Mouse (Mus musculus) CH12.LX (cell line): ENCODE measurements around the gene Myom1. TPM values are rescaled to one million over a fixed set of nuclear protein-coding genes. Genes with fewer than 3 reads are reported as not detected.

Experiments
- DNase-seq: peaks from one replicate; pipeline ENCODE4 v3.0.0-alpha.2; 2013; ENCODE audit errors: extremely low read depth
- H3K27ac ChIP-seq: 2 replicates; pipeline ENCODE4 v1.5.1; 2012; ENCODE audit warnings: low read depth, mild to moderate bottlenecking, control low read depth, moderate library complexity; ENCODE audit not compliant: insufficient read depth
- H3K27me3 ChIP-seq: replicated peaks from 2 replicates; pipeline ENCODE3; 2012; ENCODE audit warnings: inconsistent platforms
- H3K36me3 ChIP-seq, 2 experiments: replicated peaks in 1 of 2; 2 replicates each; pipeline versions ENCODE3 to v1.6.1; 2012; ENCODE audit warnings: inconsistent platforms in 1 of 2, low read length in 1 of 2, mild to moderate bottlenecking in 1 of 2, mixed read lengths in 1 of 2, moderate library complexity in 1 of 2; ENCODE audit not compliant: control insufficient read depth in 1 of 2, insufficient read depth in 1 of 2
- H3K4me1 ChIP-seq, 2 experiments: 2 replicates each; pipeline ENCODE4 v1.6.1; 2012; ENCODE audit warnings: inconsistent platforms in 1 of 2, moderate library complexity in 1 of 2; ENCODE audit not compliant: insufficient read depth in 2 of 2, control insufficient read depth in 1 of 2
- H3K4me2 ChIP-seq: 2 replicates; pipeline ENCODE4 v1.6.1; 2012; ENCODE audit warnings: low read depth, mild to moderate bottlenecking, control low read depth; ENCODE audit not compliant: poor library complexity, insufficient read depth, severe bottlenecking
- H3K4me3 ChIP-seq, 3 experiments: fragments of 150-350 bp in 1 of 3; sonication (generic) in 1 of 3; replicated peaks in 1 of 3; 2 replicates each; pipeline versions ENCODE3 to v1.5.1; 2011 to 2012; ENCODE audit warnings: low read depth in 2 of 3, low read length in 2 of 3, mild to moderate bottlenecking in 2 of 3, moderate library complexity in 2 of 3, control low read depth in 1 of 3, improper control_type of control experiment in 1 of 3, inconsistent platforms in 1 of 3, mixed read lengths in 1 of 3; ENCODE audit not compliant: poor library complexity in 1 of 3
- H3K79me2 ChIP-seq: replicated peaks from 2 replicates; pipeline ENCODE4 v1.6.1; 2012; ENCODE audit warnings: mild to moderate bottlenecking, moderate library complexity; ENCODE audit not compliant: control insufficient read depth, poor library complexity, insufficient read depth, severe bottlenecking; ENCODE audit errors: extremely low read depth
- H3K9ac ChIP-seq: 2 replicates; pipeline ENCODE4 v1.6.1; 2012; ENCODE audit warnings: low read depth, mild to moderate bottlenecking, control low read depth, moderate library complexity; ENCODE audit not compliant: insufficient read depth
- H3K9me3 ChIP-seq: replicated peaks from 2 replicates; pipeline ENCODE3; 2012; ENCODE audit warnings: low read length, inconsistent platforms, mixed read lengths
- BHLHE40 ChIP-seq: IDR thresholded peaks from 2 replicates; pipeline ENCODE4 v1.6.1; 2011; ENCODE audit warnings: mild to moderate bottlenecking, low read depth, low read length, improper control_type of control experiment
- CHD1 ChIP-seq: IDR thresholded peaks from 2 replicates; pipeline ENCODE4 v1.6.1; 2012; ENCODE audit warnings: low read depth, low read length, improper control_type of control experiment, inconsistent platforms
- CTCF ChIP-seq, 2 experiments: IDR thresholded peaks in 1 of 2; conservative IDR thresholded peaks in 1 of 2; 2 replicates each; pipeline ENCODE4 v1.5.1; 2011 to 2012; ENCODE audit warnings: low read depth in 2 of 2, low read length in 2 of 2, improper control_type of control experiment in 1 of 2, inconsistent platforms in 1 of 2, mild to moderate bottlenecking in 1 of 2, moderate library complexity in 1 of 2
- ETS1 ChIP-seq: conservative IDR thresholded peaks from 2 replicates; pipeline ENCODE4 v1.6.1; 2012; ENCODE audit warnings: low read depth, mild to moderate bottlenecking, inconsistent platforms, low read length, improper control_type of control experiment, moderate library complexity
- JUN ChIP-seq: IDR thresholded peaks from 2 replicates; pipeline ENCODE4 v1.6.1; 2011; ENCODE audit warnings: low read depth, mild to moderate bottlenecking, low read length, improper control_type of control experiment, moderate library complexity; ENCODE audit not compliant: insufficient read depth
- KAT2A ChIP-seq: IDR thresholded peaks from 2 replicates; pipeline ENCODE4 v1.6.1; 2012; ENCODE audit warnings: low read length, improper control_type of control experiment, inconsistent platforms; ENCODE audit not compliant: insufficient replicate concordance
- MAX ChIP-seq: IDR thresholded peaks from 2 replicates; pipeline ENCODE4 v1.6.1; 2011; ENCODE audit warnings: low read length, improper control_type of control experiment
- MYC ChIP-seq: IDR thresholded peaks from 2 replicates; pipeline ENCODE4 v1.6.1; 2011; ENCODE audit warnings: low read depth, mild to moderate bottlenecking, improper control_type of control experiment, low read length
- NELFE ChIP-seq: IDR thresholded peaks from 2 replicates; pipeline ENCODE4 v1.6.1; 2011; ENCODE audit warnings: low read depth, low read length, improper control_type of control experiment
- PAX5 ChIP-seq: IDR thresholded peaks from 2 replicates; pipeline ENCODE4 v1.6.1; 2012; ENCODE audit warnings: low read length, inconsistent platforms, mixed read lengths
- POLR2AphosphoS2 ChIP-seq: IDR thresholded peaks from 2 replicates; pipeline ENCODE4 v1.6.1; 2011; ENCODE audit warnings: low read depth, low read length, improper control_type of control experiment
- RAD21 ChIP-seq: IDR thresholded peaks from 2 replicates; pipeline ENCODE4 v1.6.1; 2011; ENCODE audit warnings: low read depth, mild to moderate bottlenecking, low read length, improper control_type of control experiment, moderate library complexity
- SMC3 ChIP-seq: IDR thresholded peaks from 2 replicates; pipeline ENCODE4 v1.6.1; 2011; ENCODE audit warnings: low read depth, low read length, improper control_type of control experiment
- TBP ChIP-seq: conservative IDR thresholded peaks from 2 replicates; pipeline ENCODE4 v1.6.1; 2011; ENCODE audit warnings: low read depth, low read length, improper control_type of control experiment
- USF1 ChIP-seq: IDR thresholded peaks from 2 replicates; pipeline ENCODE4 v1.6.1; 2014; ENCODE audit warnings: low read depth, mild to moderate bottlenecking, inconsistent platforms, low read length, improper control_type of control experiment
- USF2 ChIP-seq: conservative IDR thresholded peaks from 2 replicates; pipeline ENCODE4 v1.6.1; 2011; ENCODE audit warnings: low read depth, low read length, improper control_type of control experiment
- ZC3H11A ChIP-seq: IDR thresholded peaks from 2 replicates; pipeline ENCODE4 v1.6.1; 2012; ENCODE audit warnings: low read depth, mild to moderate bottlenecking, inconsistent platforms, low read length, improper control_type of control experiment
- ZKSCAN1 ChIP-seq: IDR thresholded peaks from 2 replicates; pipeline ENCODE4 v1.6.1; 2012; ENCODE audit warnings: low read depth, inconsistent platforms, low read length, improper control_type of control experiment, borderline replicate concordance
- dilution Hi-C: fragments of 300-500 bp; cut with MboI; formaldehyde crosslinking; loops from 2 replicates; pipeline ENCODE4 v1.14.3; 2020; ENCODE audit warnings: low sequenced_read_pairs; ENCODE audit not compliant: extremely low pct_unique_long_range_greater_than_20kb, extremely low pct_ligation_motif_present
- in situ Hi-C: fragments of 300-500 bp; cut with MboI; formaldehyde crosslinking; loops from 3 replicates; pipeline ENCODE4 v1.14.3; 2019; ENCODE audit warnings: low sequenced_read_pairs, low pct_ligation_motif_present, low pct_unique_long_range_greater_than_20kb, mixed read lengths
- polyA plus RNA-seq: library from polyadenylated mRNA; unstranded; fragments of >175 nt; gene quantifications from 2 replicates; pipeline ENCODE4 v1.2.1, GENCODE M21; 2012; ENCODE audit warnings: low read depth; ENCODE audit not compliant: insufficient read length
- total RNA-seq, 2 experiments: library from RNA; depleted of rRNA; stranded (reverse); fragments of 300-350 nt in 1 of 2; fragments of >200 nt in 1 of 2; gene quantifications; 2 replicates each; pipeline ENCODE4 v1.2.3; 2012 to 2014

Myom1 gene
- total and polyA plus RNA-seq, 3 experiments: 0.26 to 0.93 (median 0.55) TPM

- Histone ChIP-seq H3K79me2 (no peaks in the 10 kb centered on the region), H3K9ac (no peak overlapping the region), H3K27me3 (no peaks in the 10 kb centered on the region), H3K4me2 (peak overlapping the region; percentile 1; the same call in 1 of the 2 replicates), H3K4me1 (peaks cover 0 to 34% of the 10 kb centered on the region in 2 experiments; a peak in 2 of 4 replicates), H3K9me3 (no peaks in the 10 kb centered on the region), H3K36me3 (no peaks in the 10 kb centered on the region), H3K27ac (no peak overlapping the region), H3K4me3 (no peak overlapping the region)
- peak; percentile 41 for DNase-seq
- dilution Hi-C loops: no loop called here
- TF ChIP-seq TBP (no peak), SMC3 (no peak), PAX5 (no peak), ETS1 (no peak), ZC3H11A (no peak), USF2 (no peak), JUN (no peak), KAT2A (no peak), NELFE (no peak), MAX (no peak), RAD21 (no peak)
- in situ Hi-C loops: no loop called here
Measured at GRCm38 (mm10) chr17:71125519-71125918, 123.1 kb downstream of the Myom1 start.

GRCm38 (mm10) chr17:71126001-71126400 lies 123.6 kb downstream of the Myom1 start:
- Histone ChIP-seq H3K4me1 (peaks cover 0 to 32% of the 10 kb centered on the region in 2 experiments; a peak in 2 of 4 replicates), H3K27ac (no peak overlapping the region), H3K79me2 (no peaks in the 10 kb centered on the region), H3K4me2 (no peak overlapping the region), H3K27me3 (no peaks in the 10 kb centered on the region), H3K36me3 (no peaks in the 10 kb centered on the region), H3K9me3 (no peaks in the 10 kb centered on the region), H3K9ac (no peak overlapping the region), H3K4me3 (no peak overlapping the region)
- in situ Hi-C loops: no loop called here
- DNase-seq: no peak
- dilution Hi-C loops: no loop called here
- TF ChIP-seq JUN: no peak
- no peak for TF ChIP-seq MYC
- no peak for TF ChIP-seq ZC3H11A
- no peak for TF ChIP-seq POLR2AphosphoS2
- TF ChIP-seq USF1: no peak
- no peak for TF ChIP-seq CTCF (conservative IDR thresholded peaks at IDR 0.05 in 1 of 2, IDR thresholded peaks at IDR 0.05 in 1 of 2; ENCODE audit: low read depth in 2 of 2, low read length in 2 of 2)
- TF ChIP-seq BHLHE40: no peak
- no peak for TF ChIP-seq ZKSCAN1
- TF ChIP-seq RAD21: no peak
- TF ChIP-seq CHD1: no peak
- TF ChIP-seq, all 38 proteins: peak for 0
